Mouse (Mus musculus) testis, adult 2 months (tissue): Measurements from ENCODE around the gene Suv39h1. TPM values are rescaled to one million over a fixed set of nuclear protein-coding genes. Genes with fewer than 3 reads are reported as not detected.

Experiments
- H3K27ac ChIP-seq: fragments of 200-500 bp; 2 replicates; pipeline ENCODE4 v1.5.1; 2012; ENCODE audit warnings: low read depth, low read length; ENCODE audit not compliant: control insufficient read depth, insufficient read depth
- H3K27me3 ChIP-seq: fragments of 200-500 bp; 2 replicates; pipeline ENCODE4 v1.6.1; 2012; ENCODE audit warnings: mild to moderate bottlenecking, low read length, moderate library complexity; ENCODE audit not compliant: control insufficient read depth, insufficient read depth
- H3K36me3 ChIP-seq: fragments of 200-500 bp; 2 replicates; pipeline ENCODE4 v1.6.1; 2012; ENCODE audit warnings: mild to moderate bottlenecking, low read length; ENCODE audit not compliant: control insufficient read depth, insufficient read depth
- H3K4me1 ChIP-seq: fragments of 200-500 bp; 2 replicates; pipeline ENCODE4 v1.6.1; 2012; ENCODE audit warnings: low read length; ENCODE audit not compliant: control insufficient read depth, insufficient read depth
- H3K4me3 ChIP-seq: fragments of 200-500 bp; 2 replicates; pipeline ENCODE4 v1.5.1; 2012; ENCODE audit warnings: low read depth, mild to moderate bottlenecking, low read length, moderate library complexity, mixed read lengths; ENCODE audit not compliant: control insufficient read depth
- CTCF ChIP-seq: fragments of 200-500 bp; IDR thresholded peaks from 2 replicates; pipeline ENCODE4 v1.5.1; 2012; ENCODE audit warnings: low read depth, mild to moderate bottlenecking, inconsistent platforms, low read length, moderate library complexity; ENCODE audit not compliant: control insufficient read depth, insufficient read depth, insufficient replicate concordance
- POLR2A ChIP-seq: fragments of 200-500 bp; IDR thresholded peaks from 2 replicates; pipeline ENCODE4 v1.6.1; 2012; ENCODE audit warnings: low read depth, mild to moderate bottlenecking, inconsistent platforms, low read length, moderate library complexity; ENCODE audit not compliant: control insufficient read depth
- polyA plus RNA-seq: library from polyadenylated mRNA; depleted of rRNA; stranded (reverse); fragments of >200 nt; gene quantifications from 2 replicates; pipeline ENCODE4 v1.2.3, GENCODE M21; 2012; rRNA removed

Suv39h1 gene
- polyA plus RNA-seq, 1 experiment = 10.0 TPM

DNA sequence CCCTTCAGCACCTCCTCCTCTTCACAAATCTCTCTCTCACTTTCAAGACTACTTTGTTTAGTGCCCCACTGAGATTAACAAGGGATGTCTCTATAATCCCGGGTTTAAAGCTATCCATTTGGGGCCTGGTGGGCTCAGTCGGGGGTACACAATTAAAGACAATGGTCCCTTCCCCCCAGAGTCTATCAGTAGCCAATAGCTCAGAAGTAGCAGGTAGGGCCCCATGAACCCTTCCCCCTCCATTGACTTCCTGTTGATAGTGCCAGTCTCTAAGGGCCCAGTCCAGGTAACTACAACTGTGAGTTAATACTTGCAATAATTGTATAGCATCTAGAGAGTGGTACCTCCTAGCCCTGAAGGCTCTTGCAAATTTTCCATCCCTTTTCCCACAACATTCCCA, 61.4 kb downstream of the Suv39h1 start:
- H3K27ac ChIP-seq = no peak overlapping the region
- TF ChIP-seq CTCF (no peak), POLR2A (no peak)
- H3K4me1 ChIP-seq = no peaks in the 10 kb centered on the region

More for the DNA sequence above, 61.4 kb downstream of the Suv39h1 start:
- H3K4me3 ChIP-seq = no peak overlapping the region
- no peaks in the 10 kb centered on the region for H3K27me3 ChIP-seq
- H3K36me3 ChIP-seq = no peaks in the 10 kb centered on the region

Other genes starting within 250 kb of the Suv39h1 start
- gene Otud5, start 233.4 kb downstream of the Suv39h1 start, polyA plus RNA-seq = 7.0 and 8.2 TPM in 2 replicates
- 4.5 and 4.6 TPM in 2 replicates for gene Pim2, start 196.5 kb downstream of the Suv39h1 start, polyA plus RNA-seq
- gene Slc35a2, start 190.7 kb downstream of the Suv39h1 start, polyA plus RNA-seq = 19.8 and 22.3 TPM in 2 replicates
- gene Pqbp1, start 175.5 kb downstream of the Suv39h1 start, polyA plus RNA-seq = 6.9 and 7.2 TPM in 2 replicates
- 19.0 and 21.0 TPM in 2 replicates for gene Timm17b, start 175.4 kb downstream of the Suv39h1 start, polyA plus RNA-seq
- not detected in 2 replicates for gene Gm10491, start 166.9 kb downstream of the Suv39h1 start, polyA plus RNA-seq
- not detected in 2 replicates for gene Gm10490, start 165.2 kb downstream of the Suv39h1 start, polyA plus RNA-seq
- gene Pcsk1n, start 154.9 kb downstream of the Suv39h1 start, polyA plus RNA-seq = 8.2 and 10.0 TPM in 2 replicates
- gene Eras, start 146.2 kb downstream of the Suv39h1 start, polyA plus RNA-seq = 0.32 and 0.41 TPM in 2 replicates
- gene Hdac6, start 126.9 kb downstream of the Suv39h1 start, polyA plus RNA-seq = 63.1 and 65.4 TPM in 2 replicates
- gene Gata1, start 96.7 kb downstream of the Suv39h1 start, polyA plus RNA-seq = 16.8 and 22.1 TPM in 2 replicates
- gene Glod5, start 56.3 kb downstream of the Suv39h1 start, polyA plus RNA-seq = not detected in 2 replicates
- 0.13 and 0.20 TPM in 2 replicates for gene Was, start 15.7 kb upstream of the Suv39h1 start, polyA plus RNA-seq
- gene Wdr13, start 58.1 kb upstream of the Suv39h1 start, polyA plus RNA-seq = 70.5 and 78.2 TPM in 2 replicates
- gene Rbm3, start 71.1 kb upstream of the Suv39h1 start, polyA plus RNA-seq = 18.4 and 19.6 TPM in 2 replicates
- 16.7 and 18.2 TPM in 2 replicates for gene Tbc1d25, start 101.4 kb upstream of the Suv39h1 start, polyA plus RNA-seq
- 15.2 and 20.9 TPM in 2 replicates for gene Ebp, start 118.8 kb upstream of the Suv39h1 start, polyA plus RNA-seq
- 14.0 and 20.0 TPM in 2 replicates for gene Porcn, start 131.8 kb upstream of the Suv39h1 start, polyA plus RNA-seq
- gene Ftsj1, start 177.6 kb upstream of the Suv39h1 start, polyA plus RNA-seq = 4.9 and 5.5 TPM in 2 replicates
- gene Slc38a5, start 196.4 kb upstream of the Suv39h1 start, polyA plus RNA-seq = 19.9 and 34.6 TPM in 2 replicates